ENCODE assay signal across 8 mouse cellular contexts in genomic region chr1:135282536-135283286, GRCm38 (mm10). TPM values are rescaled to one million over a fixed set of nuclear protein-coding genes. Genes with fewer than 3 reads are reported as not detected.
DNase-seq lines count a peak whose midpoint lies in the region; ATAC-seq and TF ChIP-seq lines count a peak whose summit lies in the region.

No protein-coding gene starts in this region.

- peak; percentile 36 for DNase-seq in gastrocnemius, adult 18-20 months (ENCODE audit: low spot score)
- no peak for DNase-seq in gastrocnemius, postnatal 25 days
- peak; percentile 37 for DNase-seq in c-Kit-positive CD71-negative TER-119-negative erythroid progenitor cells, embryonic 14.5 days (ENCODE audit: low read depth)
- DNase-seq in limb, embryonic 14.5 days (ENCODE audit: low spot score), result no peak
- no peak for DNase-seq in midbrain, postnatal 0 days (ENCODE audit: low spot score)
- DNase-seq in right cerebral cortex, postnatal 4 days, result no peak

- WGBS in heart, embryonic 13.5 days, result 30% methylated on average over 13 of the region's 13 CpGs
- WGBS in limb, embryonic 14.5 days, result 35% methylated on average over 13 of the region's 13 CpGs
- WGBS in midbrain, postnatal 0 days, result 39% methylated on average over 13 of the region's 13 CpGs

- peaks cover 26% of the 10 kb centered on the region for H3K4me1 ChIP-seq in heart, embryonic 13.5 days
- peaks cover 6% of the 10 kb centered on the region for H3K4me1 ChIP-seq in limb, embryonic 14.5 days (ENCODE audit: control insufficient read depth, insufficient read depth, low read length)
- H3K4me1 ChIP-seq in midbrain, postnatal 0 days (ENCODE audit: insufficient read depth, low read length), result no peaks in the 10 kb centered on the region

- no peak for TF ChIP-seq CTCF in midbrain, postnatal 0 days (IDR thresholded peaks at IDR 0.05)

- H3K9me3 ChIP-seq in heart, embryonic 13.5 days, result no peaks in the 10 kb centered on the region
- H3K9me3 ChIP-seq in limb, embryonic 14.5 days (ENCODE audit: control insufficient read depth, low read length), result no peaks in the 10 kb centered on the region
- no peaks in the 10 kb centered on the region for H3K9me3 ChIP-seq in midbrain, postnatal 0 days (ENCODE audit: low read length)

- no peak for TF ChIP-seq POLR2A in limb, embryonic 14.5 days (IDR thresholded peaks at IDR 0.05; ENCODE audit: borderline replicate concordance, extremely low read depth, insufficient read depth, insufficient read length)

- H3K27ac ChIP-seq in heart, embryonic 13.5 days (replicated peaks), result peak overlapping the region; percentile 89
- H3K27ac ChIP-seq in limb, embryonic 14.5 days (replicated peaks; ENCODE audit: low read depth, low read length), result peak overlapping the region; percentile 83; the same call in 1 of the 2 replicates
- H3K27ac ChIP-seq in midbrain, postnatal 0 days (ENCODE audit: low read depth, low read length), result peak overlapping the region; percentile 89; the same call in 1 of the 2 replicates

- H3K9ac ChIP-seq in heart, embryonic 13.5 days, result peak overlapping the region; percentile 95
- peak overlapping the region; percentile 94 for H3K9ac ChIP-seq in limb, embryonic 14.5 days (ENCODE audit: low read depth, low read length, severe bottlenecking)
- peak overlapping the region; percentile 95 for H3K9ac ChIP-seq in midbrain, postnatal 0 days (replicated peaks; ENCODE audit: low read length, poor library complexity, severe bottlenecking)

- peak overlapping the region; percentile 78 for H3K4me2 ChIP-seq in heart, embryonic 13.5 days
- peak overlapping the region; percentile 60 for H3K4me2 ChIP-seq in limb, embryonic 14.5 days (replicated peaks; ENCODE audit: low read depth, low read length, severe bottlenecking)
- H3K4me2 ChIP-seq in midbrain, postnatal 0 days (ENCODE audit: low read depth, low read length, poor library complexity, severe bottlenecking), result peak overlapping the region; percentile 88

- no peak for ATAC-seq in heart, embryonic 13.5 days (ENCODE audit: extremely low read depth, insufficient number of reproducible peaks, low FRiP score, low TSS enrichment)
- no peak for ATAC-seq in limb, embryonic 14.5 days (ENCODE audit: low FRiP score, low read depth)
- ATAC-seq in midbrain, postnatal 0 days (ENCODE audit: low FRiP score), result no peak
- no peak for ATAC-seq in frontal cortex, adult (ENCODE audit: low TSS enrichment)

- H3K27me3 ChIP-seq in heart, embryonic 13.5 days (replicated peaks), result no peaks in the 10 kb centered on the region
- no peaks in the 10 kb centered on the region for H3K27me3 ChIP-seq in limb, embryonic 14.5 days (ENCODE audit: control insufficient read depth, insufficient read depth, low read length)
- H3K27me3 ChIP-seq in midbrain, postnatal 0 days (ENCODE audit: insufficient read depth, low read length), result no peaks in the 10 kb centered on the region

- H3K36me3 ChIP-seq in heart, embryonic 13.5 days, result peaks cover 18% of the 10 kb centered on the region
- peaks cover 10% of the 10 kb centered on the region for H3K36me3 ChIP-seq in limb, embryonic 14.5 days (ENCODE audit: control insufficient read depth, insufficient read depth, low read length)
- peaks cover 9% of the 10 kb centered on the region for H3K36me3 ChIP-seq in midbrain, postnatal 0 days (ENCODE audit: insufficient read depth, low read length)

- peak overlapping the region; percentile 88 for H3K4me3 ChIP-seq in heart, embryonic 13.5 days
- H3K4me3 ChIP-seq in limb, embryonic 14.5 days (replicated peaks; ENCODE audit: low read length), result peak overlapping the region; percentile 88
- peak overlapping the region; percentile 85 for H3K4me3 ChIP-seq in midbrain, postnatal 0 days (ENCODE audit: low read depth, low read length)

RNA-seq across cellular contexts. Expression of gene Rnpep, which starts 1.2 kb away (rescaled TPM):
- total RNA-seq in gastrocnemius, adult 18-20 months (2021), result 10 to 100 TPM; 11.6 to 12.1 TPM
- total RNA-seq in gastrocnemius, postnatal 25 days (2021), result 10 to 100 TPM; 12.0 to 12.9 TPM
- polyA plus RNA-seq in heart, embryonic 13.5 days (2015; fragmentation: Nextera tagmentation; extraction: Ambion mirVana), result 52.8 and 57.5 TPM in 2 replicates
- polyA plus RNA-seq in limb, embryonic 14.5 days (2012; rRNA removed), result 39.4 and 39.6 TPM in 2 replicates
- polyA plus RNA-seq in limb, embryonic 14.5 days (2014; fragmentation: Nextera tagmentation; extraction: Ambion mirVana), result 77.0 and 82.4 TPM in 2 replicates
- total RNA-seq in midbrain, postnatal 0 days (2014; rRNA removed), result 76.3 and 79.7 TPM in 2 replicates
- polyA plus RNA-seq in midbrain, postnatal 0 days (2015; fragmentation: Nextera tagmentation; extraction: Ambion mirVana), result 49.2 and 52.4 TPM in 2 replicates

RNA-seq across cellular contexts. Expression of gene Elf3, which starts 24.3 kb away (rescaled TPM):
- under 1 TPM; 0.59 to 0.62 TPM for total RNA-seq in gastrocnemius, adult 18-20 months (2021)
- total RNA-seq in gastrocnemius, postnatal 25 days (2021), result under 1 TPM in 1 of 2 experiments, not detected in 1; 0.18 TPM
- polyA plus RNA-seq in heart, embryonic 13.5 days (2015; fragmentation: Nextera tagmentation; extraction: Ambion mirVana), result 0.86 and 0.93 TPM in 2 replicates
- 2.3 and 2.8 TPM in 2 replicates for polyA plus RNA-seq in limb, embryonic 14.5 days (2012; rRNA removed)
- polyA plus RNA-seq in limb, embryonic 14.5 days (2014; fragmentation: Nextera tagmentation; extraction: Ambion mirVana), result 4.5 and 6.4 TPM in 2 replicates
- 0.14 and 0.77 TPM in 2 replicates for total RNA-seq in midbrain, postnatal 0 days (2014; rRNA removed)
- 0.36 and 0.60 TPM in 2 replicates for polyA plus RNA-seq in midbrain, postnatal 0 days (2015; fragmentation: Nextera tagmentation; extraction: Ambion mirVana)

RNA-seq across cellular contexts. Expression of gene Timm17a, which starts 30.9 kb away (rescaled TPM):
- total RNA-seq in gastrocnemius, adult 18-20 months (2021), result 100 to 1,000 TPM; 279 to 302 TPM
- 100 to 1,000 TPM; 282 to 296 TPM for total RNA-seq in gastrocnemius, postnatal 25 days (2021)
- polyA plus RNA-seq in heart, embryonic 13.5 days (2015; fragmentation: Nextera tagmentation; extraction: Ambion mirVana), result 313 and 356 TPM in 2 replicates
- polyA plus RNA-seq in limb, embryonic 14.5 days (2012; rRNA removed), result 51.7 and 56.1 TPM in 2 replicates
- 180 and 187 TPM in 2 replicates for polyA plus RNA-seq in limb, embryonic 14.5 days (2014; fragmentation: Nextera tagmentation; extraction: Ambion mirVana)
- total RNA-seq in midbrain, postnatal 0 days (2014; rRNA removed), result 19.0 and 34.4 TPM in 2 replicates
- polyA plus RNA-seq in midbrain, postnatal 0 days (2015; fragmentation: Nextera tagmentation; extraction: Ambion mirVana), result 165 and 166 TPM in 2 replicates

RNA-seq across cellular contexts. Expression of gene Lmod1, which starts 41.9 kb away (rescaled TPM):
- total RNA-seq in gastrocnemius, adult 18-20 months (2021), result 10 to 100 TPM in 1 of 2 experiments, 1 to 10 TPM in 1; 6.0 to 10.8 TPM
- total RNA-seq in gastrocnemius, postnatal 25 days (2021), result 10 to 100 TPM in 1 of 2 experiments, 1 to 10 TPM in 1; 3.0 to 10.9 TPM
- polyA plus RNA-seq in heart, embryonic 13.5 days (2015; fragmentation: Nextera tagmentation; extraction: Ambion mirVana), result 1.2 and 1.4 TPM in 2 replicates
- polyA plus RNA-seq in limb, embryonic 14.5 days (2012; rRNA removed), result 0.33 and 0.59 TPM in 2 replicates
- polyA plus RNA-seq in limb, embryonic 14.5 days (2014; fragmentation: Nextera tagmentation; extraction: Ambion mirVana), result 0.43 and 0.56 TPM in 2 replicates
- total RNA-seq in midbrain, postnatal 0 days (2014; rRNA removed), result 0.16 TPM in 1 of 2 replicates, not detected in the other
- polyA plus RNA-seq in midbrain, postnatal 0 days (2015; fragmentation: Nextera tagmentation; extraction: Ambion mirVana), result 0.26 and 0.35 TPM in 2 replicates

Comparison
In these comparisons a context has a peak if more than half of its experiments do, and no peak if none do; other contexts are left out.
1. DNase-seq: peak in gastrocnemius, adult 18-20 months (single experiment) and c-Kit-positive CD71-negative TER-119-negative erythroid progenitor cells, embryonic 14.5 days (single experiment); none in gastrocnemius, postnatal 25 days (single experiment), limb, embryonic 14.5 days (single experiment), midbrain, postnatal 0 days (single experiment) and right cerebral cortex, postnatal 4 days (single experiment).
2. Peak in every context shown above with its lines, with median percentiles within 50 percentile points of each other: H3K27ac ChIP-seq, H3K4me2 ChIP-seq, H3K4me3 ChIP-seq and H3K9ac ChIP-seq.